Mouse (Mus musculus): Measurements from ENCODE around the gene Cox18. TPM values are rescaled to one million over a fixed set of nuclear protein-coding genes. Genes with fewer than 3 reads are reported as not detected.

Cox18 gene
- total RNA-seq, 2 experiments from 2014 or later = 26.3 to 27.2 TPM

DNA sequence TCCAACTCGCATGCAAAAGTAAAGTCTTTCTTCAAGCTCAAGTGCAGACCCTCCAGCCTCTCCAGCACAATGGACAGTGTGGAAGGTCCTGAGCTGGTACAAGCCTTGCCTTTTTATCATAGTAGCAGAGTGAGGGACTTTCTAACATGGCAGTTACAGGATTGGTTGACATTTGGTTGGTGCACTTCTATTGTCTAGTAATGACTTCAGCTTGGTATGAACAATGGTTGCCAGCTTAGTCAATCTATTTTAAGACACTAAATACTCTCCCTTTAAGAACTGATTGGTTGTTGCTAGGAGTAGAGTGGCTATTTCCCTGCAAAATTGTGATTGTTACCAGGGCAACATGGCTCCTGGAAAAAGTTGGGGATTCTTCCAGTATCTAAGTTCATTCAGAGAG, 45.7 kb downstream of the Cox18 start:
- peak in 1 of 2 experiments; percentile 43 for DNase-seq (ENCODE audit: low spot score in 2 of 2)

Other genes with a start within 250 kb of the Cox18 start
- 100 to 1,000 TPM; 106 to 110 TPM for gene Ankrd17, start 142.6 kb upstream of the Cox18 start, total RNA-seq (2021)
- gene Gm9958, start 143.2 kb upstream of the Cox18 start, total RNA-seq (2021) = 1 to 10 TPM; 1.1 to 1.5 TPM
- gene Alb, start 236.9 kb upstream of the Cox18 start, total RNA-seq (2021) = not detected

All from layer of hippocampus, postnatal 14 days (tissue).